Mouse (Mus musculus) 3T3-L1 (cell line): Measurements from ENCODE around the gene Grm1.
"Not testable (repeated sequence)": the region's sequence is repeated elsewhere in the genome, so short reads cannot be mapped to it uniquely, and the experiment has no call there.

Experiments used
- DNase-seq: peaks from one replicate; pipeline ENCODE4 v3.0.0-alpha.2; 2015; ENCODE audit warnings: low read depth, low spot score

Grm1 gene

GRCm38 (mm10) chr10:11081611-11082398 is at the start of gene Grm1:
Gene Grm1, minus strand, starts transcription at chr10:11082356.
- DNase-seq: peak; percentile 6

GRCm38 (mm10) chr10:11121781-11122180 is 39.6 kb upstream of the Grm1 start:
- DNase-seq: no peak

GRCm38 (mm10) chr10:11098475-11099044 is 16.4 kb upstream of the Grm1 start:
- no peak for DNase-seq

- DNase-seq: no peak
Measured at GRCm38 (mm10) chr10:11086348-11086747, 4.2 kb upstream of the Grm1 start.

GRCm38 (mm10) chr10:11080725-11081610 is 1.2 kb downstream of the Grm1 start:
- DNase-seq: no peak

- no peak for DNase-seq
Measured at GRCm38 (mm10) chr10:11080013-11080724, 2.0 kb downstream of the Grm1 start.

GRCm38 (mm10) chr10:11079506-11079905 is 2.6 kb downstream of the Grm1 start:
- DNase-seq: no peak

- DNase-seq: peak; percentile 46
Measured at GRCm38 (mm10) chr10:11065136-11065535, 17.0 kb downstream of the Grm1 start.

GRCm38 (mm10) chr10:11061318-11062071 is 20.7 kb downstream of the Grm1 start:
- DNase-seq: no peak

- no peak for DNase-seq
Measured at GRCm38 (mm10) chr10:11049361-11049760, 32.8 kb downstream of the Grm1 start.

GRCm38 (mm10) chr10:11045421-11045820 is 36.7 kb downstream of the Grm1 start:
- not testable (repeated sequence) for DNase-seq

- DNase-seq: no peak
Measured at GRCm38 (mm10) chr10:11044455-11045106, 37.6 kb downstream of the Grm1 start.

GRCm38 (mm10) chr10:11039323-11039722 is 42.8 kb downstream of the Grm1 start:
- DNase-seq: peak; percentile 10

GRCm38 (mm10) chr10:11032221-11032620 is 49.9 kb downstream of the Grm1 start:
- peak; percentile 6 for DNase-seq

- DNase-seq: no peak
Measured at GRCm38 (mm10) chr10:11025764-11026518, 56.2 kb downstream of the Grm1 start.

- no peak for DNase-seq
Measured at GRCm38 (mm10) chr10:11018970-11019531, 63.1 kb downstream of the Grm1 start.

- no peak for DNase-seq
Measured at GRCm38 (mm10) chr10:11013653-11014052, 68.5 kb downstream of the Grm1 start.

GRCm38 (mm10) chr10:10996766-10997165 is 85.4 kb downstream of the Grm1 start:
- no peak for DNase-seq

GRCm38 (mm10) chr10:10991708-10992107 is 90.4 kb downstream of the Grm1 start:
- DNase-seq: no peak
